ENCODE assay signal across 19 mouse cellular contexts in the genomic region with DNA sequence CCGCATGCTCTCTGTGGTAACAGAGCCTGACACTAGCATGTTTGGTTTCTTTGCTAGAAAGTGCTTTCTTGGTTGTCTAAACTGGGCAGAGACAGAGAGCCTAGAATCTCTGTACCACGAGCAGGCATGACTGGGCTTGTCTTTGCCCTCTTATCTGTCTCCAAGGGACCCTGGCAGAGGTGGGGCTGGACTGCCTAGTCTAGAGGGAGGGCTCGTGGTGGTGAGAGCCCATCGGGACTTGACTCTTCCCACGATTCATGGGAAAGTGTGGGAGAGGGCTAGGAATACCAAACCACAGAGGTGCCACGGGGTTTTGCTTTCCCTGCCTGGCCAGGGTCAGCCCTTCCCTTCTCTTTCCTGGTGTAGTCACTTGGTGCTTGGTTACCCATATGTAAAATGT.
DNase-seq lines count a peak whose midpoint lies in the region; ATAC-seq lines count a peak whose summit lies in the region.
"Had no signal": no experiment of that assay in that cellular context is flagged by ENCODE, and none has a peak within 500 bp of the region (broad histone marks: within the 10 kb centered on the region; RNA-seq: fewer than 3 reads in every experiment).

No protein-coding gene starts in this region.

- no peaks in the 10 kb centered on the region for H3K4me1 ChIP-seq in kidney, embryonic 16.5 days (ENCODE audit: insufficient read depth, low read length)
- H3K4me1 ChIP-seq in megakaryocyte, embryonic 14.5 days: peaks cover 10% of the 10 kb centered on the region
- H3K4me1 ChIP-seq: forebrain, embryonic 15.5 days; heart, embryonic 12.5 days; hindbrain, embryonic 12.5 days had no signal

- no peak overlapping the region for H3K9ac ChIP-seq in kidney, embryonic 16.5 days (replicated peaks; ENCODE audit: low read length)
- H3K9ac ChIP-seq: forebrain, embryonic 15.5 days; heart, embryonic 12.5 days; hindbrain, embryonic 12.5 days had no signal

- peak; percentile 85 for ATAC-seq in kidney, embryonic 16.5 days (ENCODE audit: low FRiP score, low TSS enrichment)
- ATAC-seq in megakaryocyte, adult 5-6 weeks (ENCODE audit: poor library complexity, severe bottlenecking): no peak
- ATAC-seq: activated CD4-positive, CD25-positive, alpha-beta regulatory T cell, adult 4 months; forebrain, embryonic 15.5 days; hindbrain, embryonic 16.5 days; Patski had no signal

- H3K9me3 ChIP-seq in kidney, embryonic 16.5 days (ENCODE audit: low read length): no peaks in the 10 kb centered on the region
- 0 out of 2 replicates have a peak, but pooled peaks cover 7% of the 10 kb centered on the region for H3K9me3 ChIP-seq in megakaryocyte, embryonic 14.5 days
- H3K9me3 ChIP-seq: forebrain, embryonic 15.5 days; heart, embryonic 12.5 days; hindbrain, embryonic 12.5 days had no signal

- H3K27me3 ChIP-seq in kidney, embryonic 16.5 days (ENCODE audit: insufficient read depth, low read length): no peaks in the 10 kb centered on the region
- peaks cover 57% of the 10 kb centered on the region for H3K27me3 ChIP-seq in megakaryocyte, embryonic 14.5 days (replicated peaks)
- H3K27me3 ChIP-seq: forebrain, embryonic 15.5 days; heart, embryonic 12.5 days; hindbrain, embryonic 12.5 days had no signal

- DNase-seq in heart, adult 11 months: peak; percentile 69
- DNase-seq in heart, adult 9 months (ENCODE audit: low spot score in 2 of 2): no peak
- DNase-seq in kidney, adult 9 months: no peak
- no peak for DNase-seq in urinary bladder, postnatal 14 days (ENCODE audit: low spot score)
- DNase-seq: adrenal gland, postnatal 14 days; cerebellum, adult 2 months; cerebellum, postnatal 10 days; gastrocnemius, postnatal 36 days; heart, adult 18-20 months; heart, postnatal 36 days had no signal

- no peak overlapping the region for H3K4me3 ChIP-seq in kidney, embryonic 16.5 days (ENCODE audit: low read length)
- H3K4me3 ChIP-seq in megakaryocyte, embryonic 14.5 days (replicated peaks): peak overlapping the region; percentile 5
- H3K4me3 ChIP-seq: forebrain, embryonic 15.5 days; heart, embryonic 12.5 days; hindbrain, embryonic 12.5 days had no signal

- H3K36me3 ChIP-seq in kidney, embryonic 16.5 days (ENCODE audit: insufficient read depth, low read length): no peaks in the 10 kb centered on the region
- no peaks in the 10 kb centered on the region for H3K36me3 ChIP-seq in megakaryocyte, embryonic 14.5 days (replicated peaks; ENCODE audit: low read length)
- H3K36me3 ChIP-seq: forebrain, embryonic 15.5 days; heart, embryonic 12.5 days; hindbrain, embryonic 12.5 days had no signal

- 34% methylated on average over 6 of the region's 6 CpGs for WGBS in kidney, embryonic 16.5 days

- H3K27ac ChIP-seq in kidney, embryonic 16.5 days (ENCODE audit: low read length): no peak overlapping the region
- H3K27ac ChIP-seq: forebrain, embryonic 15.5 days; hindbrain, embryonic 12.5 days had no signal

- H3K4me2 ChIP-seq in kidney, embryonic 16.5 days (replicated peaks; ENCODE audit: low read depth, low read length): no peak overlapping the region
- H3K4me2 ChIP-seq: forebrain, embryonic 15.5 days; heart, embryonic 12.5 days; hindbrain, embryonic 12.5 days had no signal
